Mouse (Mus musculus) small intestine, adult 2 months (tissue): ENCODE measurements around the gene Fam81a.

Experiments
- CTCF ChIP-seq: fragments of 200-500 bp; IDR thresholded peaks from 2 replicates; pipeline ENCODE4 v1.5.1; 2012; ENCODE audit warnings: low read depth, mild to moderate bottlenecking, control low read depth, inconsistent platforms, low read length, moderate library complexity, mixed read lengths; ENCODE audit not compliant: insufficient replicate concordance, insufficient read length; ENCODE audit errors: extremely low read depth
- POLR2A ChIP-seq: fragments of 200-500 bp; IDR thresholded peaks from 2 replicates; pipeline ENCODE4 v1.6.1; 2012; ENCODE audit warnings: low read depth, mild to moderate bottlenecking, control low read depth, inconsistent platforms, low read length, moderate library complexity

- no peak for TF ChIP-seq CTCF
- TF ChIP-seq POLR2A: no peak
Measured at GRCm38 (mm10) chr9:70040570-70040969, 101.8 kb downstream of the Fam81a start.
